Mouse (Mus musculus): ENCODE measurements around the gene Pip5k1b. TPM values are rescaled to one million over a fixed set of nuclear protein-coding genes. Genes with fewer than 3 reads are reported as not detected.

The Pip5k1b gene
- polyA plus RNA-seq, 1 experiment from 2014 or later: 3.4 TPM

DNA sequence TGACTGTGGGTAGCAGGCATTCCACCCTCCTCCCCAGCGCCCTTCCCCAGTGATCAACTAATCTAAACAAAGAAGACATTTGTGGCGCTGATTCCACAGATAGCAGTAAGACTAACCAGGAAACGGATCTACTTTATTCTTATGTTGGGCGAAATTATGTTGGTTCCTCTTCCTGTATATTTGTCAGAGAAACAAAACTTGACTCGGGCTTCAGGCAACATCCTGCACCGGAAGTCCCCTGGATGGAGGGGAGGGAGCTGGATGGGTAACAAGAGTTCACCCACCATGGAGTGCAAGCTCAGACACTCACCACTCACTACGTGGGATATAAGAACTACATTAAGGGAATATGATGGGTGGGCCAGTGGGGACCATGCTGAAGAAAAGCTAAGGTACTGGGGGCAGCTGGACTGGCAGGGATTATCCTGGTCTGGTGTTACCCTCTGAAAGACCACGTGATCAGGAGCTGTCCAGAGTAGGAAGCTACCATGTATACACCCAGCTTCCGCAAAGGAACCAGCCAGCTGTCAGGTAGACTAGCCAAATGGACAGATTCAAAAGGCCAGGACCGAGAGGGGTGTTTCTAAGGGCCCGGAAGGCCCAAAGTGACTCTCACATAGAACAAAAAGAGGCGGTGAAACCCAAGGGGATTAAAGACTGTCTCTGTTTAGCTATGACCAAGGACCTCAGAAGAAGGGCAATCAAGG is 219.1 kb downstream of the Pip5k1b start:
- Histone ChIP-seq H3K9me3 (no peaks in the 10 kb centered on the region), H3K27me3 (no peaks in the 10 kb centered on the region)
- ATAC-seq (ENCODE audit: borderline replicate concordance, extremely low read depth, low FRiP score, low TSS enrichment): 0 out of 2 replicates have a peak, but pooled peaks have one; percentile 49

GRCm38 (mm10) chr19:24335611-24336343 is 219.9 kb downstream of the Pip5k1b start:
- no peaks in the 10 kb centered on the region for H3K9me3 ChIP-seq
- H3K4me3 ChIP-seq: no peak overlapping the region
- H3K27ac ChIP-seq: no peak overlapping the region
- H3K9ac ChIP-seq: no peak overlapping the region
- 29% methylated on average over 4 of the region's 4 CpGs for WGBS
- no peaks in the 10 kb centered on the region for H3K27me3 ChIP-seq
- H3K4me1 ChIP-seq: peaks cover 3% of the 10 kb centered on the region; the same call in 1 of the 2 replicates
- no peaks in the 10 kb centered on the region for H3K36me3 ChIP-seq
- ATAC-seq (ENCODE audit: borderline replicate concordance, extremely low read depth, low FRiP score, low TSS enrichment): no peak
- H3K4me2 ChIP-seq: no peak overlapping the region

More for the DNA sequence above, 219.1 kb downstream of the Pip5k1b start:
- 0 out of 2 replicates have a peak overlapping the region, but pooled peaks have one; percentile 22 for H3K27ac ChIP-seq
- H3K4me1 ChIP-seq: peaks cover 3% of the 10 kb centered on the region; the same call in 1 of the 2 replicates
- WGBS: 40% methylated on average over 12 of the region's 12 CpGs
- no peak overlapping the region for H3K9ac ChIP-seq
- no peak overlapping the region for H3K4me3 ChIP-seq
- no peak overlapping the region for H3K4me2 ChIP-seq
- no peaks in the 10 kb centered on the region for H3K36me3 ChIP-seq

- no peaks in the 10 kb centered on the region for H3K9me3 ChIP-seq
- H3K4me3 ChIP-seq: no peak overlapping the region
- WGBS: 50% methylated on average over 5 of the region's 5 CpGs
- H3K9ac ChIP-seq: no peak overlapping the region
- no peaks in the 10 kb centered on the region for H3K36me3 ChIP-seq
- no peak for ATAC-seq (ENCODE audit: borderline replicate concordance, extremely low read depth, low FRiP score, low TSS enrichment)
- H3K4me2 ChIP-seq: no peak overlapping the region
- H3K4me1 ChIP-seq: peaks cover 3% of the 10 kb centered on the region; the same call in 1 of the 2 replicates
- no peak overlapping the region for H3K27ac ChIP-seq
- H3K27me3 ChIP-seq: no peaks in the 10 kb centered on the region
These were observed 222.7 kb downstream of the Pip5k1b start for GRCm38 (mm10) chr19:24332956-24333355.

DNA sequence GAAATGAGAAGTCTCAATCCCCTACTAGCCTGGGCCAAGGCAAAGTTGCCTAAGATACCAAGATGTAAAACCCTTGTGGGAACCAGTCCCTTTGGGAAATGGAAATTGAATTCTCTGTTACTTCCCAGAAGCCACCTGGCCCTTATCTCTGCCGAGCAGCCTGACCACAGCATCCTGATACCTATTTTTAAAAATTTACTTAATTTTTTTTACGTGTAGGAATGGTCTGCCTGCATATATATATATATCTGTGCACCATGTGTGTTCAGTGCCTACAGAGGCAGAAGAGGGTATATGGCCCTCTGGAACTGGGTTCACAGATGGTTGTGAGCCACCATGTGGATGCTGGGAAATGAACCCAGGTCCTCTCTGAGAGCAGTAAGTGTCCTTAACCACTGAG is 224.4 kb downstream of the Pip5k1b start:
- Histone ChIP-seq H3K36me3 (no peaks in the 10 kb centered on the region), H3K4me1 (no peaks in the 10 kb centered on the region), H3K9me3 (no peaks in the 10 kb centered on the region), H3K9ac (no peak overlapping the region), H3K4me3 (no peak overlapping the region), H3K27me3 (no peaks in the 10 kb centered on the region), H3K4me2 (no peak overlapping the region), H3K27ac (no peak overlapping the region)
- WGBS: 70% methylated on average over 2 of the region's 2 CpGs
- ATAC-seq (ENCODE audit: borderline replicate concordance, extremely low read depth, low FRiP score, low TSS enrichment): no peak

DNA sequence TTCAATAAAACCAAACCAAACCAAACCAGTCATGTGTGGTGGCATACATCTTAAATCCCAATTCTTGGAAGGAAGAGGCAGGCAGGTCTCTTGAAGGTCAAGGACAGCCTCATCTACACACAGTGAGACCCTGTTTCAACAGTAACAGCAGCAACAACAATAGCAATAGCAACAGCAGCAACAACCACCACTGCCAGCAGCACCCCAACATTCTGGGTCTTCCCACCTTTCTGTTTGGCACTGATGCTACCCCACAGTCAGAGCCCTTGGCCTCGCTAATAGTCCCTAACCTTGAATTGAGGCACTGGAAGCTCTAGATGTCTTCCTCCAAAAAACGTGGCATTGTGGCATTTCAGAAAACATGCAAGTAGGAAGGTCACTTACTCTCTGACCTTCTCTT is 225.3 kb downstream of the Pip5k1b start:
- Histone ChIP-seq H3K36me3 (no peaks in the 10 kb centered on the region), H3K9ac (no peak overlapping the region), H3K27me3 (no peaks in the 10 kb centered on the region), H3K4me1 (no peaks in the 10 kb centered on the region), H3K4me3 (no peak overlapping the region), H3K9me3 (no peaks in the 10 kb centered on the region), H3K27ac (no peak overlapping the region), H3K4me2 (no peak overlapping the region)
- ATAC-seq (ENCODE audit: borderline replicate concordance, extremely low read depth, low FRiP score, low TSS enrichment): no peak
- WGBS: 64% methylated on average over 2 of the region's 2 CpGs

GRCm38 (mm10) chr19:24327921-24328320 is 227.8 kb downstream of the Pip5k1b start:
- whole genome bisulfite sequencing: 50% methylated on average over 2 of the region's 2 CpGs
- no peak overlapping the region for H3K9ac ChIP-seq
- H3K36me3 ChIP-seq: no peaks in the 10 kb centered on the region
- no peaks in the 10 kb centered on the region for H3K27me3 ChIP-seq
- no peaks in the 10 kb centered on the region for H3K9me3 ChIP-seq
- ATAC-seq (ENCODE audit: borderline replicate concordance, extremely low read depth, low FRiP score, low TSS enrichment): no peak
- no peak overlapping the region for H3K4me3 ChIP-seq
- no peak overlapping the region for H3K4me2 ChIP-seq
- H3K27ac ChIP-seq: no peak overlapping the region
- H3K4me1 ChIP-seq: peaks cover 11% of the 10 kb centered on the region

GRCm38 (mm10) chr19:24326969-24327368 is 228.7 kb downstream of the Pip5k1b start:
- Histone ChIP-seq H3K9me3 (no peaks in the 10 kb centered on the region), H3K36me3 (no peaks in the 10 kb centered on the region), H3K4me3 (no peak overlapping the region), H3K27me3 (no peaks in the 10 kb centered on the region), H3K4me2 (no peak overlapping the region), H3K4me1 (peaks cover 11% of the 10 kb centered on the region), H3K9ac (no peak overlapping the region), H3K27ac (no peak overlapping the region)
- no peak for ATAC-seq (ENCODE audit: borderline replicate concordance, extremely low read depth, low FRiP score, low TSS enrichment)
- 41% methylated on average over 1 of the region's 1 CpGs for WGBS

DNA sequence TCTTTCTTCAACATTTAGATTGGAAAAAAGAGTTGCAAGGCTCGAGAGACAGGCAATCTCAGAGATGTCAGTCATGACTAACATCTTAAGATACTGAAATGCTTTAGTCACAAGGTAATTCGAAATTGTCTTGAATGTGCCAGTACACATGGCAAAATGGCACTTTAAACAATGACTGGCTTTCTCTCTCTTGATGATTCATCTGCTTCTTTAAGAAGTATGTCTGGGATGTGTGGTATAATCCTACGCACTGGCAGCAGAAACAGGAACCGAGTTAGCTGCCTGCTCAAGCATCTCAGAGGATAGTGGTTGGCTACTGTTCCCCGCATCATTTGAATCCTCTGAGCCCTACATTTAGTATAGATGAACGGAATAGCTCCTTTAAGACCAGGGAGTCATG is 230.0 kb downstream of the Pip5k1b start:
- whole genome bisulfite sequencing: 76% methylated on average over 6 of the region's 6 CpGs
- Histone ChIP-seq H3K9me3 (no peaks in the 10 kb centered on the region), H3K4me2 (no peak overlapping the region), H3K27ac (no peak overlapping the region), H3K9ac (no peak overlapping the region), H3K27me3 (no peaks in the 10 kb centered on the region), H3K4me3 (no peak overlapping the region), H3K36me3 (no peaks in the 10 kb centered on the region), H3K4me1 (peaks cover 14% of the 10 kb centered on the region)
- ATAC-seq (ENCODE audit: borderline replicate concordance, extremely low read depth, low FRiP score, low TSS enrichment): no peak

GRCm38 (mm10) chr19:24323841-24324613 is 231.6 kb downstream of the Pip5k1b start:
- Histone ChIP-seq H3K4me1 (peaks cover 14% of the 10 kb centered on the region), H3K4me3 (no peak overlapping the region), H3K4me2 (no peak overlapping the region), H3K27me3 (no peaks in the 10 kb centered on the region), H3K27ac (no peak overlapping the region), H3K36me3 (no peaks in the 10 kb centered on the region), H3K9ac (no peak overlapping the region), H3K9me3 (no peaks in the 10 kb centered on the region)
- ATAC-seq (ENCODE audit: borderline replicate concordance, extremely low read depth, low FRiP score, low TSS enrichment): no peak
- 11% methylated on average over 10 of the region's 10 CpGs for WGBS

GRCm38 (mm10) chr19:24321900-24322311 is 233.8 kb downstream of the Pip5k1b start:
- no peaks in the 10 kb centered on the region for H3K9me3 ChIP-seq
- no peak for ATAC-seq (ENCODE audit: borderline replicate concordance, extremely low read depth, low FRiP score, low TSS enrichment)
- H3K4me3 ChIP-seq: no peak overlapping the region
- no peak overlapping the region for H3K4me2 ChIP-seq
- whole genome bisulfite sequencing: 73% methylated on average over 8 of the region's 8 CpGs
- H3K27me3 ChIP-seq: no peaks in the 10 kb centered on the region
- no peak overlapping the region for H3K9ac ChIP-seq
- no peaks in the 10 kb centered on the region for H3K36me3 ChIP-seq
- peaks cover 25% of the 10 kb centered on the region for H3K4me1 ChIP-seq
- H3K27ac ChIP-seq: peak overlapping the region; percentile 74

- no peak for ATAC-seq (ENCODE audit: borderline replicate concordance, extremely low read depth, low FRiP score, low TSS enrichment)
- Histone ChIP-seq H3K36me3 (no peaks in the 10 kb centered on the region), H3K4me2 (no peak overlapping the region), H3K4me3 (no peak overlapping the region), H3K27me3 (no peaks in the 10 kb centered on the region), H3K9me3 (no peaks in the 10 kb centered on the region), H3K4me1 (peaks cover 25% of the 10 kb centered on the region), H3K27ac (peak overlapping the region; percentile 74), H3K9ac (no peak overlapping the region)
- WGBS: 55% methylated on average over 6 of the region's 6 CpGs
These were observed 234.3 kb downstream of the Pip5k1b start for GRCm38 (mm10) chr19:24321211-24321899.
